Mouse (Mus musculus): Measurements from ENCODE around the gene Esrrg. TPM values are rescaled to one million over a fixed set of nuclear protein-coding genes. Genes with fewer than 3 reads are reported as not detected.

Esrrg gene
- polyA plus RNA-seq, 1 experiment from 2014 or later: 2.2 TPM

GRCm38 (mm10) chr1:187997584-187998338, 389.2 kb downstream of the Esrrg start:
- ATAC-seq (replicated peaks; ENCODE audit: insufficient number of reproducible peaks, low FRiP score, low TSS enrichment, low read depth): peak; percentile 98
- no peaks in the 10 kb centered on the region for H3K36me3 ChIP-seq (replicated peaks; ENCODE audit: control insufficient read depth, insufficient read depth, low read depth, low read length)
- no peaks in the 10 kb centered on the region for H3K4me1 ChIP-seq (ENCODE audit: control insufficient read depth, insufficient read depth, low read length)
- no peak overlapping the region for H3K27ac ChIP-seq (replicated peaks; ENCODE audit: low read depth, low read length)
- no peaks in the 10 kb centered on the region for H3K9me3 ChIP-seq (replicated peaks; ENCODE audit: control insufficient read depth, low read length)
- H3K4me3 ChIP-seq (ENCODE audit: low read depth, low read length): peak overlapping the region; percentile 34
- WGBS: under 1% methylated on average over 39 of the region's 39 CpGs
- peak overlapping the region; percentile 74 for H3K4me2 ChIP-seq (ENCODE audit: low read depth, low read length)
- DNase-seq (ENCODE audit: low spot score): peak; percentile 85
- H3K9ac ChIP-seq (replicated peaks; ENCODE audit: low read length): no peak overlapping the region
- H3K27me3 ChIP-seq (ENCODE audit: control insufficient read depth, insufficient read depth, low read length): peaks cover 3% of the 10 kb centered on the region; the same call in 1 of the 2 replicates

GRCm38 (mm10) chr1:187999121-187999520, 390.5 kb downstream of the Esrrg start:
- ATAC-seq (replicated peaks; ENCODE audit: insufficient number of reproducible peaks, low FRiP score, low TSS enrichment, low read depth): no peak
- no peak overlapping the region for H3K4me3 ChIP-seq (ENCODE audit: low read depth, low read length)
- no peaks in the 10 kb centered on the region for H3K36me3 ChIP-seq (replicated peaks; ENCODE audit: control insufficient read depth, insufficient read depth, low read depth, low read length)

GRCm38 (mm10) chr1:188000189-188000588, 391.6 kb downstream of the Esrrg start:
- H3K4me2 ChIP-seq (ENCODE audit: low read depth, low read length): no peak overlapping the region
- no peak overlapping the region for H3K9ac ChIP-seq (replicated peaks; ENCODE audit: low read length)
- no peak for ATAC-seq (replicated peaks; ENCODE audit: insufficient number of reproducible peaks, low FRiP score, low TSS enrichment, low read depth)
- H3K36me3 ChIP-seq (replicated peaks; ENCODE audit: control insufficient read depth, insufficient read depth, low read depth, low read length): no peaks in the 10 kb centered on the region
- H3K9me3 ChIP-seq (replicated peaks; ENCODE audit: control insufficient read depth, low read length): no peaks in the 10 kb centered on the region
- no peak overlapping the region for H3K4me3 ChIP-seq (ENCODE audit: low read depth, low read length)
- DNase-seq (ENCODE audit: low spot score): no peak
- WGBS: 80% methylated on average over 8 of the region's 8 CpGs
- H3K27ac ChIP-seq (replicated peaks; ENCODE audit: low read depth, low read length): no peak overlapping the region
- H3K27me3 ChIP-seq (ENCODE audit: control insufficient read depth, insufficient read depth, low read length): peaks cover 3% of the 10 kb centered on the region; the same call in 1 of the 2 replicates
- H3K4me1 ChIP-seq (ENCODE audit: control insufficient read depth, insufficient read depth, low read length): no peaks in the 10 kb centered on the region

More at GRCm38 (mm10) chr1:187999121-187999520, 390.5 kb downstream of the Esrrg start:
- H3K9ac ChIP-seq (replicated peaks; ENCODE audit: low read length): no peak overlapping the region
- no peak for DNase-seq (ENCODE audit: low spot score)
- no peak overlapping the region for H3K4me2 ChIP-seq (ENCODE audit: low read depth, low read length)
- peaks cover 3% of the 10 kb centered on the region; the same call in 1 of the 2 replicates for H3K27me3 ChIP-seq (ENCODE audit: control insufficient read depth, insufficient read depth, low read length)
- 76% methylated on average over 4 of the region's 4 CpGs for WGBS
- H3K4me1 ChIP-seq (ENCODE audit: control insufficient read depth, insufficient read depth, low read length): no peaks in the 10 kb centered on the region
- no peaks in the 10 kb centered on the region for H3K9me3 ChIP-seq (replicated peaks; ENCODE audit: control insufficient read depth, low read length)
- no peak overlapping the region for H3K27ac ChIP-seq (replicated peaks; ENCODE audit: low read depth, low read length)

GRCm38 (mm10) chr1:188006820-188007491, 398.4 kb downstream of the Esrrg start:
- Histone ChIP-seq H3K9me3 (replicated peaks; ENCODE audit: control insufficient read depth, low read length) (no peaks in the 10 kb centered on the region), H3K27ac (replicated peaks; ENCODE audit: low read depth, low read length) (no peak overlapping the region), H3K4me2 (ENCODE audit: low read depth, low read length) (no peak overlapping the region), H3K4me1 (ENCODE audit: control insufficient read depth, insufficient read depth, low read length) (no peaks in the 10 kb centered on the region), H3K27me3 (ENCODE audit: control insufficient read depth, insufficient read depth, low read length) (no peaks in the 10 kb centered on the region), H3K36me3 (replicated peaks; ENCODE audit: control insufficient read depth, insufficient read depth, low read depth, low read length) (no peaks in the 10 kb centered on the region), H3K4me3 (ENCODE audit: low read depth, low read length) (no peak overlapping the region), H3K9ac (replicated peaks; ENCODE audit: low read length) (no peak overlapping the region)
- no peak for ATAC-seq (replicated peaks; ENCODE audit: insufficient number of reproducible peaks, low FRiP score, low TSS enrichment, low read depth)
- DNase-seq (ENCODE audit: low spot score): no peak
- 83% methylated on average over 13 of the region's 13 CpGs for WGBS

GRCm38 (mm10) chr1:188008476-188008875, 399.9 kb downstream of the Esrrg start:
- no peaks in the 10 kb centered on the region for H3K4me1 ChIP-seq (ENCODE audit: control insufficient read depth, insufficient read depth, low read length)
- no peak overlapping the region for H3K4me3 ChIP-seq (ENCODE audit: low read depth, low read length)
- WGBS: 67% methylated on average over 13 of the region's 13 CpGs
- no peaks in the 10 kb centered on the region for H3K9me3 ChIP-seq (replicated peaks; ENCODE audit: control insufficient read depth, low read length)
- no peak overlapping the region for H3K4me2 ChIP-seq (ENCODE audit: low read depth, low read length)
- H3K36me3 ChIP-seq (replicated peaks; ENCODE audit: control insufficient read depth, insufficient read depth, low read depth, low read length): no peaks in the 10 kb centered on the region
- DNase-seq (ENCODE audit: low spot score) (no peak), ATAC-seq (replicated peaks; ENCODE audit: insufficient number of reproducible peaks, low FRiP score, low TSS enrichment, low read depth) (no peak)
- H3K27ac ChIP-seq (replicated peaks; ENCODE audit: low read depth, low read length): no peak overlapping the region
- H3K27me3 ChIP-seq (ENCODE audit: control insufficient read depth, insufficient read depth, low read length): no peaks in the 10 kb centered on the region
- H3K9ac ChIP-seq (replicated peaks; ENCODE audit: low read length): no peak overlapping the region

GRCm38 (mm10) chr1:188009868-188010267, 401.3 kb downstream of the Esrrg start:
- H3K36me3 ChIP-seq (replicated peaks; ENCODE audit: control insufficient read depth, insufficient read depth, low read depth, low read length): no peaks in the 10 kb centered on the region
- no peak overlapping the region for H3K4me2 ChIP-seq (ENCODE audit: low read depth, low read length)
- ATAC-seq (replicated peaks; ENCODE audit: insufficient number of reproducible peaks, low FRiP score, low TSS enrichment, low read depth) (no peak), DNase-seq (ENCODE audit: low spot score) (no peak)
- no peak overlapping the region for H3K4me3 ChIP-seq (ENCODE audit: low read depth, low read length)
- H3K9ac ChIP-seq (replicated peaks; ENCODE audit: low read length): no peak overlapping the region
- 64% methylated on average over 5 of the region's 5 CpGs for WGBS
- no peak overlapping the region for H3K27ac ChIP-seq (replicated peaks; ENCODE audit: low read depth, low read length)
- no peaks in the 10 kb centered on the region for H3K9me3 ChIP-seq (replicated peaks; ENCODE audit: control insufficient read depth, low read length)
- no peaks in the 10 kb centered on the region for H3K27me3 ChIP-seq (ENCODE audit: control insufficient read depth, insufficient read depth, low read length)
- H3K4me1 ChIP-seq (ENCODE audit: control insufficient read depth, insufficient read depth, low read length): no peaks in the 10 kb centered on the region

GRCm38 (mm10) chr1:188010860-188011259, 402.3 kb downstream of the Esrrg start:
- Histone ChIP-seq H3K9ac (replicated peaks; ENCODE audit: low read length) (no peak overlapping the region), H3K4me2 (ENCODE audit: low read depth, low read length) (no peak overlapping the region), H3K4me1 (ENCODE audit: control insufficient read depth, insufficient read depth, low read length) (no peaks in the 10 kb centered on the region), H3K9me3 (replicated peaks; ENCODE audit: control insufficient read depth, low read length) (no peaks in the 10 kb centered on the region), H3K27me3 (ENCODE audit: control insufficient read depth, insufficient read depth, low read length) (no peaks in the 10 kb centered on the region), H3K36me3 (replicated peaks; ENCODE audit: control insufficient read depth, insufficient read depth, low read depth, low read length) (no peaks in the 10 kb centered on the region), H3K27ac (replicated peaks; ENCODE audit: low read depth, low read length) (no peak overlapping the region), H3K4me3 (ENCODE audit: low read depth, low read length) (no peak overlapping the region)
- no peak for DNase-seq (ENCODE audit: low spot score)
- WGBS: 81% methylated on average over 1 of the region's 1 CpGs
- no peak for ATAC-seq (replicated peaks; ENCODE audit: insufficient number of reproducible peaks, low FRiP score, low TSS enrichment, low read depth)

- no peaks in the 10 kb centered on the region for H3K36me3 ChIP-seq (replicated peaks; ENCODE audit: control insufficient read depth, insufficient read depth, low read depth, low read length)
- H3K9ac ChIP-seq (replicated peaks; ENCODE audit: low read length): no peak overlapping the region
- H3K27ac ChIP-seq (replicated peaks; ENCODE audit: low read depth, low read length): no peak overlapping the region
- no peaks in the 10 kb centered on the region for H3K27me3 ChIP-seq (ENCODE audit: control insufficient read depth, insufficient read depth, low read length)
- WGBS: 90% methylated on average over 4 of the region's 4 CpGs
- no peak for DNase-seq (ENCODE audit: low spot score)
- no peak for ATAC-seq (replicated peaks; ENCODE audit: insufficient number of reproducible peaks, low FRiP score, low TSS enrichment, low read depth)
- no peaks in the 10 kb centered on the region for H3K9me3 ChIP-seq (replicated peaks; ENCODE audit: control insufficient read depth, low read length)
- H3K4me3 ChIP-seq (ENCODE audit: low read depth, low read length): no peak overlapping the region
- H3K4me1 ChIP-seq (ENCODE audit: control insufficient read depth, insufficient read depth, low read length): no peaks in the 10 kb centered on the region
- H3K4me2 ChIP-seq (ENCODE audit: low read depth, low read length): no peak overlapping the region
These were observed 405.8 kb downstream of the Esrrg start for GRCm38 (mm10) chr1:188014411-188014810.
